Mouse (Mus musculus) megakaryocyte-erythroid progenitor cell, adult 5 weeks (primary cell): ENCODE measurements around the gene Gm14288. TPM values are rescaled to one million over a fixed set of nuclear protein-coding genes. Genes with fewer than 3 reads are reported as not detected.

Experiments
- polyA plus RNA-seq: library from polyadenylated mRNA; stranded (reverse); fragments of >175 nt; gene quantifications from 2 replicates; pipeline ENCODE4 v1.2.3, GENCODE M21; 2012

The Gm14288 gene
- polyA plus RNA-seq, result not detected in 2 replicates

DNA sequence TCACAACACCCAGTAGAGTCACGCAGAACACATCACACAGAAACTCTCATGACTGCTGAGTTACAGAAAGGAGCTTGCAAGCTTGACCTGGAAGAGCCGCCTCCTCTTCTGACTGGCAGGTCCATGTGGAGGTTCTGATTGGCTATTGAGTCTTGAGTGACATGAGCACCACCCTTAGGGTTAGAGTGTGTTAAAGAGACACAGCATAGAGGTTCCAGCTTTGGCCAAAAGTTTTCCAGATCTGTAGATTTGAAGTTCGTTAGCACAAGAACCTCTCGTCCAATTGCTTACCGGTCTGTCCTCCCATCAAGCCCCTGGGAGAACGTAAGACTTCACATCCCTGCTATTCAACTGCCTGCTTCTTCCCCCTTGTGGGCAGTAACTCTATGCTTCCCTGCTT lies at the start of gene Gm14288:
TSS of gene Gm14288 (minus strand) at position 101 of the 400 bp plus-strand sequence.

GRCm38 (mm10) chr2:175741237-175741636 lies 59.7 kb downstream of the Gm14288 start, which contains the start of gene Gm2007:
Gene Gm2007 (plus strand): TSS chr2:175741537.

Other genes starting within 250 kb of the Gm14288 start
- gene Gm11007, start 157.1 kb downstream of the Gm14288 start, polyA plus RNA-seq, result not detected in 2 replicates
- gene Zfp969, start 97.4 kb downstream of the Gm14288 start, polyA plus RNA-seq, result 0.07 TPM in 1 of 2 replicates, not detected in the other
- not detected in 2 replicates for gene Gm2007, start 59.6 kb downstream of the Gm14288 start, polyA plus RNA-seq
- gene Gm6710, start 68.1 kb upstream of the Gm14288 start, polyA plus RNA-seq, result 0.19 and 0.27 TPM in 2 replicates
- 0.51 and 1.1 TPM in 2 replicates for gene Zfp966, start 130.0 kb upstream of the Gm14288 start, polyA plus RNA-seq
- gene Gm2026, start 164.2 kb upstream of the Gm14288 start, polyA plus RNA-seq, result 0.13 TPM in 1 of 2 replicates, not detected in the other